Mouse (Mus musculus) T-helper 1 cell (primary cell): ENCODE data around the gene Hist1h2ae.
"Not testable (repeated sequence)": the region's sequence is repeated elsewhere in the genome, so short reads cannot be mapped to it uniquely, and the experiment has no call there.

Experiments
- in situ Hi-C: fragments of 300-600 bp; cut with MboI, MseI; formaldehyde crosslinking; loops from one replicate; pipeline ENCODE4 v1.15.1; 2025; ENCODE audit warnings: high pct_unique_total_duplicates

The Hist1h2ae gene

GRCm38 (mm10) chr13:23542225-23542980 is 28.6 kb downstream of the Hist1h2ae start:
- in situ Hi-C loops = not testable (repeated sequence)

DNA sequence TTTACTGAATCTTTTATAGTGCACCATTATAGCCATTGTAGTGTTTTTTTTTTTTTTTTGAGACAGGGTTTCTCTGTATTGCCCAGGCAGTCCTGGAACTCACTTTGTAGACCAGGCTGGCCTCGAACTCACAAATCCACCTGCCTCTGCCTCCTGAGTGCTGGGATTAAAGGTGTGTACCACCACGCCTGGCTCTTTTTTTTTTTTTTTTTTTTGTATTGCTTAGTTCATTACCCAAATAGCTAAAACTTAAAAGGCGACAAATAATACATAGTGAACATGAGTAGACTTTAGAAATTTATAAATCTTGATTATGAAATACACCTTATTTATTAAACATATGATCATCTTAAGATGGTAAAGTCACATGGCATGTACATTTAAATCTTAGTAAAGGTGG is 29.5 kb downstream of the Hist1h2ae start:
- in situ Hi-C loops = no loop called here

- in situ Hi-C loops = loop anchor here (5.0 kb wide), 1 partner anchor 1823 kb away; the partner anchor contains the start of genes Hist1h2ai, Hist1h2bl and Hist1h3h
Observed at GRCm38 (mm10) chr13:23539821-23540220, 31.2 kb downstream of the Hist1h2ae start.

GRCm38 (mm10) chr13:23538249-23538648 is 32.8 kb downstream of the Hist1h2ae start:
- in situ Hi-C loops = loop anchor here (5.0 kb wide), 1 partner anchor 1821 kb away; the partner anchor contains the start of genes Hist1h2ai, Hist1h2bl and Hist1h3h

GRCm38 (mm10) chr13:23537006-23537710 is 33.9 kb downstream of the Hist1h2ae start:
- in situ Hi-C loops = loop anchor here (5.0 kb wide), 1 partner anchor 1820 kb away; the partner anchor contains the start of genes Hist1h2ai, Hist1h2bl and Hist1h3h

DNA sequence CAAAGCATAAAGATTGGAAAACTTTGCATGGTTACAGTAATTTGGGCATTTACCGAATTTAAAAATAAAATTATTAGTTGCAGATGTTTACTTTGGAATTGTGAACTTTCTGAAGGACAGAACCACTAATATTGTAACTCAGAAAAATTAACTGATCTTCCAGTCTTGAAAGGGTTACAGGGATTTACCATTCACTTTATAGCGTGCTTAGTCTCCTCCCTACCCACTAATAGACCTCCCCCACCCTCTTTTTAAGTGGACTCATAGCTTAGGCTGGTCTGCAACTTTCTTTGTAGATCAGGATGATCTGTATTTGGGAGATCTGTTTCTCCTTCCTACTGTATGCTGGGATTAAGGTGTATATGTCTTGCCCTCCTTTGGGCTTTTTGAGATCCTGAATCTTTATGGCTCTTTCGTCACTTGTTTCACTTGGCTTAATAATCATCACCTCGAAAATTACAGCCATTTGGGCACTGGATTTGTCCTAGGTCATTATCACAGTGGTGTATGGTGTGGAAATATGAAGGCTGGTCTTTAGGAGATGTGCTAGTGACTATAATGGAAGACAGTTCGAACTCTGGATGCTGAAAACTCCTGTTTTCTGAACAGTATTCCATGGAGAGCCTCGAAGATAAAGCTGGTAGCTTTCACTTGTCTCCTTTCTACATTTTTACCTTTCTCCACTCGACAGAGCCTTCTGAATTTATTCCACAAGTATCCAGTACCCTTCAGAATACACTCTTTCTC is 34.8 kb downstream of the Hist1h2ae start:
- in situ Hi-C loops = loop anchor here (5.0 kb wide), 1 partner anchor 1819 kb away; the partner anchor contains the start of genes Hist1h2ai, Hist1h2bl and Hist1h3h

DNA sequence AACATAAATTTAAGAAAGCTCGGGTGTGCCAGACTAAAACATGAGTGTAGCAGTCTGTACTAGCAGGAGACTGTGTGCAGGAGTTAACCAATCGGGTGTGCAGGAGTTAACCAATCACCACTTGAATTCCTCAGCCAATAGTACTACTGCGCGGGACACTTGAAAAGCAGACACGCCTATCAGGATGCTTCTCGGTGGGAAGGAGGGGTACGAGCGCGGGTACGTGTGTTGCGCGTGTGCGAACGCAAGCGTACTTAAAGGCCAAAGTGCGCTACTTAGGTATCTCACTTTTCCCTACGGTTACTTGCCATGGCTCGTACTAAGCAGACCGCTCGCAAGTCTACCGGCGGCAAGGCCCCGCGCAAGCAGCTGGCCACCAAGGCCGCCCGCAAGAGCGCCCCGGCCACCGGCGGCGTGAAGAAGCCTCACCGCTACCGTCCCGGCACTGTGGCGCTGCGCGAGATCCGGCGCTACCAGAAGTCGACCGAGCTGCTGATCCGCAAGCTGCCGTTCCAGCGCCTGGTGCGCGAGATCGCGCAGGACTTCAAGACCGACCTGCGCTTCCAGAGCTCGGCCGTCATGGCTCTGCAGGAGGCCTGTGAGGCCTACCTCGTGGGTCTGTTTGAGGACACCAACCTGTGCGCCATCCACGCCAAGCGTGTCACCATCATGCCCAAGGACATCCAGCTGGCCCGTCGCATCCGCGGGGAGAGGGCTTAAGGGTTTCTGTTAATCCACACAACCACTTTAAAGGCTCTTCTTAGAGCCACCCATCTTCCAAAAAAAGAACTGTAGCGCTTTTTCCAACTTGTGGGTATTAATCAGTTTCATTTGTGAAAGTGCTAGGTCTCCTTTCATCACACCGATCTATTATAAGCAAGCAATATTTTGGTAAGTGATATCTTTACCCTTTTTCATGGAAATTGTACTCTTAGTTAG is 35.6 kb downstream of the Hist1h2ae start, which contains the start of gene Hist1h3g:
Hist1h3g (plus strand) TSS at position 286 of the 939 bp plus-strand sequence.
- in situ Hi-C loops = loop anchor here (5.0 kb wide), 1 partner anchor 1818 kb away; the partner anchor contains the start of genes Hist1h2ai, Hist1h2bl and Hist1h3h

- in situ Hi-C loops = loop anchor here (5.0 kb wide), 2 partner anchors 1497 to 1817 kb away; partner anchors contain the start of genes Hist1h2ah, Hist1h2ai, Hist1h2bk and Hist1h2bl
Observed at GRCm38 (mm10) chr13:23534368-23535131, 36.5 kb downstream of the Hist1h2ae start.

DNA sequence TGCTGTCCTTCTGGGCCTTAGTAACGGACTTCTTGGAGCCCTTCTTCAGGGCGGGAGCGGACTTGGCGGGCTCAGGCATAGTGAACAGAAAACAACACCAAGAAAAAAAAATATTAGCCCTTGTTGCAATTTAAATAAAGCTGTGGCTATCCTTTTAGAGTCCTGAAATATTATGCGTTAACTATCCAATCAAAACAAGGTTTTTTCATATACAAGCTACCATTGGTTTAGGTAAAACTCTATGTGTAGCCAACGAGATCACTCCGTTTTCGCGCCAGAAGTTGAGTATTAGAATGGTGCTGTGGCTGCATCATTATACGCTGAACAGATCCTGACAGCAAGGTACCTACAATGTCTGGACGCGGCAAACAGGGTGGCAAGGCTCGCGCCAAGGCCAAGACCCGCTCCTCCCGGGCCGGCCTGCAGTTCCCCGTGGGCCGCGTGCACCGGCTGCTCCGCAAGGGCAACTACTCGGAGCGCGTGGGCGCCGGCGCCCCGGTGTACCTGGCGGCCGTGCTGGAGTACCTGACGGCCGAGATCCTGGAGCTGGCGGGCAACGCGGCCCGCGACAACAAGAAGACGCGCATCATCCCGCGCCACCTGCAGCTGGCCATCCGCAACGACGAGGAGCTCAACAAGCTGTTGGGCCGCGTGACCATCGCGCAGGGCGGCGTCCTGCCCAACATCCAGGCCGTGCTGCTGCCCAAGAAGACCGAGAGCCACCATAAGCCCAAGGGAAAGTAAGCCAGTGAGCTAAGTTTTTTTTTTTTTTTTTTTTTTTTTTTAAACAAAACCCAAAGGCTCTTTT is 37.3 kb downstream of the Hist1h2ae start, which contains the start of gene Hist1h2af:
Hist1h2af (plus strand) TSS at position 347 of the 808 bp plus-strand sequence.
- in situ Hi-C loops = loop anchor here (5.0 kb wide), 1 partner anchor 1496 kb away; the partner anchor contains the start of genes Hist1h2ah and Hist1h2bk

DNA sequence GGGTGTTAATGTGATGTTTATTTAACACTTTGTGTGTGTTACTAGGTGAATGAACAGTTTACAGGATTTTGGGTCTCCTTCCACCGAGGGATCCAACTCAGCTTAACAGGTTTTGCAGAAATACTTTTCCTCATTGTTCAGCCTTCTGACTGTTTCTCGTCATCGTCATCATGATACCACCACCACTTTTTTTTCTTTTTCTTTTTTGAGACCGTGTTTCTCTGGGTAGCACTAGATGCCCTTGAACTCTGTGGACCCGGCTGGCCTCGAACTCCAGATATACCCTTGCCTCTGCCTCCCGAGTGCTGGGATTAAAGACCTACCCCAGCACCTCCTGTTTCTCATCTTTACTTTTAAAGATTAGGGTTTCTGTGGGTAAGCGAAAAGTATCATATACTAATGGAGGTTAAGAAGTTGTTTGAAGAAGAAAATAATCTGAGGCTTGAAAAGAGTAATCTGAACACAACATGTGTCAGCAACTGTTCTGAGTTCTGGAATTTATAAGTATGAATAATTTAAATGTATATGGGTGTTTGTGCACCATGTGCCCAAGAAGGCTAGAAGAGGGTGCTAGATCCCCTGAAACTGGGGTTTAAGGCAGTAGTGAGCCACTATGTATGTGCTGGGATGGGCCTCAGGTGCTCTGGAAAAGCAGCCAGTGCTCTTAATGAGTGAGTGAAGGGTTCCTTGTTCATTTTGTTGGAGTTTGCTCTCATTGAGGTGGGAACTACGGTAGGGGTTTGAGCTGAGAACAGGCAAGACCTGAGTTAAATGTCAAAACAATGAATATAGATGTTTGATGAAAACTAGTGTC is 38.6 kb downstream of the Hist1h2ae start:
- in situ Hi-C loops = loop anchor here (5.0 kb wide), 1 partner anchor 1495 kb away; the partner anchor contains the start of genes Hist1h2ah and Hist1h2bk

DNA sequence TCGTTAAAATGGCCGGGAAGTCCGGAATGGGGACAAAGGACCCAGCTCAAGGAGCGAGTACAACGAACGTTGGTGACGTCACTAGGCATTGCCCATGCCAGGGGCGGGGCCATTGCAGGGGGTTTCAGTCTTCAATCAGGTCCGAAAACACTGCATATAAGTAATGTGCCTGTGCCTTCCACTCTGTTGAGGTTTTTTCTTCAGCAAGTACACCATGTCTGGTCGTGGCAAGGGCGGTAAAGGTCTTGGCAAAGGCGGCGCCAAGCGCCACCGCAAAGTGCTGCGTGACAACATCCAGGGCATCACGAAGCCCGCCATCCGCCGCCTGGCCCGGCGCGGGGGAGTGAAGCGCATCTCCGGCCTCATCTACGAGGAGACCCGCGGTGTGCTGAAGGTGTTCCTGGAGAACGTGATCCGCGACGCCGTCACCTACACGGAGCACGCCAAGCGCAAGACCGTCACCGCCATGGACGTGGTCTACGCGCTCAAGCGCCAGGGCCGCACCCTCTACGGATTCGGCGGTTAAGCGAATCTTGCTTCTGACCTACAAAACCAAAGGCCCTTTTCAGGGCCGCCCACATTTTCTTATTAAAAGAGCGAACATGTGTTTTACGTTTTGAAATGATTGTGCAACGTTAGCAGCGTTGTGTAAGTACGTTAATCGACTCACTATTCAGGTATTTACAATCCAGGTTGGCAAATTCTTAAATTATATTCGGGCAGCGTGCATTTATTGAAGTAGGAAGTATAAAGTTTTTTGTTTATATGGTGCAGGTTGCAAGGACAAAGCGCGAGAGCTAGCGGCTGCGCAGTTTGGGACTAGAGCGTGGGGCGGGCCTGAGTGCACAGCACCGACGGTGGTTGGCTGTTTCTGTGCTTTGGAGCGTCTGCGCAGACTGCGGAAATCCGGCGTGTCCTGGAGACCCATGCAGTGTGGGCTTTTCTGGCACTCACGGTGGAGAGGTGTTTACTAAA is 39.8 kb downstream of the Hist1h2ae start, which contains the start of gene Hist1h4h:
Hist1h4h (plus strand) TSS at position 150 of the 975 bp plus-strand sequence.
- in situ Hi-C loops = loop anchor here (5.0 kb wide), 1 partner anchor 1494 kb away; the partner anchor contains the start of genes Hist1h2ah and Hist1h2bk

GRCm38 (mm10) chr13:23530181-23530900 is 40.7 kb downstream of the Hist1h2ae start:
- in situ Hi-C loops = loop anchor here (5.0 kb wide), 1 partner anchor 1493 kb away; the partner anchor contains the start of genes Hist1h2ah and Hist1h2bk

- in situ Hi-C loops = loop anchor here (5.0 kb wide), 1 partner anchor 1492 kb away; the partner anchor contains the start of genes Hist1h2ah and Hist1h2bk
Observed at GRCm38 (mm10) chr13:23529480-23530165, 41.4 kb downstream of the Hist1h2ae start.

GRCm38 (mm10) chr13:23529005-23529404 is 42.0 kb downstream of the Hist1h2ae start:
- in situ Hi-C loops = no loop called here
